Mouse (Mus musculus) forebrain, embryonic 10.5 days (tissue): ENCODE measurements at regions not wholly inside any gene's neighbourhood (a gene's known extent, or its start where the extent isn't known, plus 50 kb on each side); places are given as distances from the start of the nearest gene placed in this dataset.

ENCODE experiments used
- DNase-seq: peaks from one replicate; pipeline ENCODE4 v3.0.0-alpha.2; 2017; ENCODE audit warnings: low spot score; ENCODE audit errors: extremely low spot score
- H3K27ac ChIP-seq: fragments of 300-500 bp; sonication (generic); 2 replicates; pipeline ENCODE4 v1.5.1; 2016; ENCODE audit warnings: mild to moderate bottlenecking
- H3K27me3 ChIP-seq: fragments of 300-500 bp; sonication (generic); 2 replicates; pipeline ENCODE4 v1.6.1; 2016; ENCODE audit warnings: mild to moderate bottlenecking; ENCODE audit not compliant: poor library complexity, severe bottlenecking
- H3K36me3 ChIP-seq: fragments of 300-500 bp; sonication (generic); replicated peaks from 2 replicates; pipeline ENCODE4 v1.6.1; 2016; ENCODE audit warnings: mild to moderate bottlenecking, moderate library complexity
- H3K4me1 ChIP-seq: fragments of 300-500 bp; sonication (generic); 2 replicates; pipeline ENCODE4 v1.6.1; 2016
- H3K4me3 ChIP-seq: fragments of 300-500 bp; sonication (generic); 2 replicates; pipeline ENCODE4 v1.5.1; 2016; ENCODE audit warnings: mild to moderate bottlenecking, moderate library complexity
- H3K9me3 ChIP-seq: fragments of 300-500 bp; sonication (generic); 2 replicates; pipeline ENCODE4 v1.6.1; 2016; ENCODE audit warnings: mild to moderate bottlenecking, moderate library complexity
- WGBS: fragments of 180-500 bp; shearing (Covaris S2); methylation state at CpG from one replicate; pipeline ENCODE4 v1.1.7; 2016; 5-methylcytosine and 5-hydroxymethylcytosine counted together

DNA sequence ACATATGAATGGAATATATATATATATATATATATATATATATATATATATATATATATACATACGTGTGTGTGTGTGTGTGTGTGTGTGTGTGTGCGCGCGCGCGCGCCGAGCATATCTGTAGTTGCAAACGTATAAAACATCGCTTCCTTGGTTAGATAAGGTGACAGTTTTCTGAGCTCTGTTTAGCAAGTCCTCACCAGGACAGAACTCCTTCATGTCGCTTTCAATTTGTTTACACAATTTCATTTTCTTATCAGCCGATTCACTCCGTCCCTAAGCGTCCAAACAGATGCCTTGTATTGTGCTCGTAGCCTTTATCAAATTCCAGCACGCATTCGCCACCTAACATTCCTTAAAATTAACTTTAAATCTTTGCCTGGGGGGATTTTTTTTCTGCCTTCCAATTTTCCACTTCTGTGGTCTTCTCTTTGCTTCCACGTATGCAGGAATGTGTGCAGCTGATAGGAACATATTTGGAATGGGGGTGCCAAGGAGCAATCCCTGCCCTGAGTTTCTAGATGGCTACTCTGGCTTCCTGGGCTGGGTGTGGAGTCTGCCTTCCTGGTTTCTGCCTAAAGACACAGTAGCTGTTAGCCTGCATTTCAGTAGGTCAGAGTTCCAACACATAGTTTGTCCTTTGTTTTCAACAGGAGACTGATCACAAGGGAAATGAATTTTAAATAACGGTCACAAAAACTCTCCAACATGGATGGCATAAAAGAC, 575.7 kb downstream of the Robo2 start:
- no peak overlapping the region for H3K4me3 ChIP-seq
- H3K36me3 ChIP-seq = no peaks in the 10 kb centered on the region
- H3K9me3 ChIP-seq = no peaks in the 10 kb centered on the region; the same call in 1 of the 2 replicates
- no peak for DNase-seq
- no peaks in the 10 kb centered on the region for H3K27me3 ChIP-seq
- H3K4me1 ChIP-seq = no peaks in the 10 kb centered on the region
- no peak overlapping the region for H3K27ac ChIP-seq
- 86% methylated on average over 19 of the region's 19 CpGs for WGBS

DNA sequence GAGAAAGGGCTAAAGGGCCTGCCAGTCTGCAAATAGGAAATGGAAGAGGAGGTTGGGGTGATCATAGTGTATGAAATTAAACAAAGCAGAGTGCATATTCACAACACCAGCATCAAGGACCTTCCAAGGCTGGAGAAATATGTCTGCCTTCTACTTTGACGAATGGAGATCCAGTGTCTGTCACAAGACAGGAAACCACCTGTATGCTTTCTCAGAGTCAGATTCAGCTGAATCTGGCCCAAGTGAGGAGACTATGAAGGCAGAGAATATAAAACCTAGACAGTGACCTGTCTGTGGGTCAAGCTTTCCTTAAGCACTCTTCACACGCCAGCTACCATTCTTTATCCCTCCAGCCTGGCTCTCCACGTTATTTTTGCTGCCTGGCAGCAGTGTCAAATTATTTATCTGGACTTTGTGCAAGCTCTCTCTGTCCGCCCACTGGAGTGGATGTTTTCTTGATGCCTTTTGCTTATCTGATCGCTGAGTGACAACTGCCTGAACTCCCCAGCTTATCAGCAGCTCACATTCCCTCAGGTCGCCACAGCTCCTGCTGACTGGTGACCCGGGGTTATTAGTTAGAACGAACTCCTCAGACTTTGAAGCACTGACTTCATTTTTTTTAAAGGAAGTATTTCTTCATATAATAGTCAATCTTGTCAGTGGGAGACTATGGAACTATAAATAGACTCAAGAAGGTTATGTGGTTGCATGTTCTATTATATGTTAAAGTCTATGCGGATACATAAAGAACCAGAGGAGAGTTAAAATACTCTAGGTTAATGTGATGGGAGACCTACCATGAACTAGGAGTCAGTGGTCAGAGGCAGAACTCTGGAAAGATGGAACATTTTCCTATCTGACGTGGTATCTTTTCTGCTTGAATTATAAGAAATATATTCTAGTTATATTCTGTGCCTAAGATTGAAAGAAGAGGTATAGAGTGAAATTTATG, 590.0 kb downstream of the Robo2 start:
- 79% methylated on average over 10 of the region's 10 CpGs for WGBS

DNA sequence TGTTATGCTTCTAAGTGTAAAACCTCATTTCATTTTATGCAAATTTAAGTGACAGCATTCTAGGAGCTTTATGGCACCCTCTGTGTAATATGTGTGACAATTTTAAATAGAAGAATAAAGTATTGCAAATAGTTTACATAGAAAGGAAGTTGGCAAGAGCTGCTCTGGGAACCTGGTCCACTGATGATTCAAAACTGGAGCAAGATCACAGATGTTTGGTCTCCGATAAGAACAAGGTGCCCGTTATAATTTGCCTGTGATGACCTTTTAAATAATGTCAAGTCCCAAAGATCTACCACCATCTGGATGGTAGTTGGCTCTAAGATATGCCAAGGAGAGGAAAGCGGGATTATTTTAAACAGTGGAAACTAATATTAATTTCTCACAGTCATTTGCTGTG, 607.1 kb downstream of the Robo2 start:
- H3K27ac ChIP-seq = no peak overlapping the region
- no peaks in the 10 kb centered on the region for H3K27me3 ChIP-seq
- no peaks in the 10 kb centered on the region for H3K36me3 ChIP-seq
- no peak overlapping the region for H3K4me3 ChIP-seq
- DNase-seq = no peak
- H3K9me3 ChIP-seq = peaks cover under 1% of the 10 kb centered on the region; the same call in 1 of the 2 replicates
- H3K4me1 ChIP-seq = no peaks in the 10 kb centered on the region
- 95% methylated on average over 3 of the region's 3 CpGs for WGBS

More for the DNA sequence above, 590.0 kb downstream of the Robo2 start:
- Histone ChIP-seq H3K4me1 (0 out of 2 replicates have a peak, but pooled peaks cover 3% of the 10 kb centered on the region), H3K27me3 (no peaks in the 10 kb centered on the region), H3K9me3 (no peaks in the 10 kb centered on the region), H3K36me3 (no peaks in the 10 kb centered on the region), H3K27ac (no peak overlapping the region), H3K4me3 (no peak overlapping the region)
- DNase-seq = no peak

DNA sequence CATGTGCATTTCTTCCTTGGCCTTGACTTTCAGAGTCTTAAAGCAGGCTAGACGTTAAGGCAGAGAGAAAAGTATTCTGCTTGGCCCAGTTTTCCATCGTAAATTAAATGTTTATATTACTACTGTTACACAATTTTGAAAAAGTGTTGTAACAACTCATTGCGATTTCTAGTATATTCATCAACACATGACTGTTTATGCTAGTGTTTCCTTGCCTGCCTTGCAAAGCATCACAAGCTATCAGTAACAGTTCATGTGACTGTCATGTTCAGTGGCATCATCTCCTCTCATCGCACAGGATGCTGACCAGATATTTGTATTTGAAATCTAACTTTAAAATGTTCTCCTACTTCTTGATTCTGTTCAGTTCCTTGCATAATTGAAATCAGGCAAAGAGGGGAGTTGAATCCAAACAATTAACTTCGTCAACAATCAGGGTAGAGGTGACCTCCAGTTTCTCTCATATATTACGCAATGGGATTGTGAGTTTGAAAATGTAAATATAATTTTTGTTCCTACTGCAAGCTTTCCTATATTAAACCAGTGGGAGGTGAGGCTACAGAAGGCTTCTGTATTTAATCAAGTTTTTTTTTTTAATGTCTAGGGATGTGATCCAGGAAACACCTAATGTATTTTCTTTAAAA, 615.0 kb downstream of the Robo2 start:
- WGBS = 89% methylated on average over 6 of the region's 6 CpGs
- no peaks in the 10 kb centered on the region for H3K9me3 ChIP-seq
- no peaks in the 10 kb centered on the region for H3K36me3 ChIP-seq
- no peaks in the 10 kb centered on the region for H3K27me3 ChIP-seq
- no peak for DNase-seq
- H3K4me1 ChIP-seq = no peaks in the 10 kb centered on the region
- H3K4me3 ChIP-seq = no peak overlapping the region
- H3K27ac ChIP-seq = no peak overlapping the region

DNA sequence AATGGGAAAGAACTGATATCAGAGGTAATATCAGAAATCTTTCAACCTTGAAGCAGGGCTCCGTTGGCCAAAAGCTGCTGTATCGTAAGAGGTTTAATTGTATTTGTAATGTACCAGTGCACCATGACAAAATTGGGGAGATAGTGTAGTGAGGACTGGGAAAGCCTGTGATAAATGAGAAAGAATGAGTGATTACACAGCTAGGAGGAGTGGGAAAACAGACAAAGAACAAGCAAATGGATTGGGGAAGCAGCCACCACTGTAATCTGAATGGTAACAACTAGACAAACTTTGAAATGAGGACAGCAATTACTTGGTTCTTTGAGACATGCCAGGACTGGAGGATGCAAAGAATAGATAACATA, 626.6 kb downstream of the Robo2 start:
- Histone ChIP-seq H3K4me3 (no peak overlapping the region), H3K27ac (no peak overlapping the region)

DNA sequence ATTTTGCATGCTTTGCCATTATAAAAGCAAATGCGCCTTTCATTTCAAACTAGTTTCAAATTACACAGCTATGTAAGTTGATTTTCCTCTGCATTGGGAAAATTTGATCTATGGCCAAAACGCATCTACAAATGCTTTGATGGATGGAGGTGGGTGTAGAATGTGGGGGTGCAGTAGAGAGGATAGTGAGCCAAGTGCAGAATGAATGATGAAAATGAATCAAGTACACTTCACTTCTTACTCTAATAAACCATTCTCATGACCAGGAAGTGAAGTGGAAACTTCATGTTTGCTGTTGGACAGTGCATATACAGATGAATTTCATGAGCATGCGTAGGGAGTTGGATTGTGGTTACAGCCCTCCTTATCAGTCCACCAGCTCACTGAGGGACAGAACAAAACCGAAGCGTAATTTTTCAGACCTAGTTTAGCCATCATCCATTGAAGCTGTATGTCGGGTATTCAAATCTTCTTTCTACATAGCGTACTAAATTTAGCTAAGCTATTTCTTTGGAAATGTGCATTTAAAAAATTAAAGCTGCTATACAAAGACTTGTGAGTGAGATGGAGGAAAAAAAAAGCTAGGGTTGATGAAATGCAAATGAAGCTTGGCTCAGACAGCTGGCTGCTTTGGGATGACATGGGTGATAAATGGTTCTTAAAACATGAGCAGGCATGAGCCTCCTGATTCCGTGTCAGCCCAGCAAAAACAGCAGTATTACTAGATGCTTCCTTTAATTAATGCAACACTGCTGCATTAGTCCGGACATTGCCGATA, 627.1 kb downstream of the Robo2 start:
- WGBS = 95% methylated on average over 10 of the region's 10 CpGs
- Histone ChIP-seq H3K4me3 (no peak overlapping the region), H3K9me3 (no peaks in the 10 kb centered on the region), H3K4me1 (no peaks in the 10 kb centered on the region), H3K36me3 (no peaks in the 10 kb centered on the region), H3K27ac (no peak overlapping the region), H3K27me3 (no peaks in the 10 kb centered on the region)
- no peak for DNase-seq

More for the DNA sequence above, 626.6 kb downstream of the Robo2 start:
- no peaks in the 10 kb centered on the region for H3K9me3 ChIP-seq
- H3K36me3 ChIP-seq = no peaks in the 10 kb centered on the region
- DNase-seq = no peak
- no peaks in the 10 kb centered on the region for H3K27me3 ChIP-seq
- no peaks in the 10 kb centered on the region for H3K4me1 ChIP-seq
- WGBS = 98% methylated on average over 2 of the region's 2 CpGs

DNA sequence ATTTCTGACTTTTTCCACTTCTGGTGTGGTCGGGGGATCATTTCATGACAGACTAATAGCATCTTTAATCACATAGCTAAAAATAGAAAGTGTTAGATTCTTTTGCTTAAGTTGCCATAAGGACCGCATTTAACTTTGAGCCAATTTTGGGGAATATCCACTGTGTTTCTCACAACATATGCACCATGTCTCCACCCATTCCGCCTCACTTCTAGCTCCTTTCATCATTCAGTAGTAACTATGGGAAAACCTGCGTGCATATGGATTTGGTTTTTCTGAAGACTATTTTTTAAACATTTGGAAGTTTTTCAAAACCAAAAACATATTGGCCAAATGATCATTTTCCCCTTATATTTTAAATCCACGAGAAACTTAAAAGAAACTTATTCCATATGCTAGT, 639.2 kb downstream of the Robo2 start:
- Histone ChIP-seq H3K4me1 (no peaks in the 10 kb centered on the region), H3K4me3 (no peak overlapping the region), H3K27me3 (no peaks in the 10 kb centered on the region), H3K36me3 (no peaks in the 10 kb centered on the region), H3K9me3 (no peaks in the 10 kb centered on the region), H3K27ac (no peak overlapping the region)
- 93% methylated on average over 5 of the region's 5 CpGs for WGBS
- no peak for DNase-seq

DNA sequence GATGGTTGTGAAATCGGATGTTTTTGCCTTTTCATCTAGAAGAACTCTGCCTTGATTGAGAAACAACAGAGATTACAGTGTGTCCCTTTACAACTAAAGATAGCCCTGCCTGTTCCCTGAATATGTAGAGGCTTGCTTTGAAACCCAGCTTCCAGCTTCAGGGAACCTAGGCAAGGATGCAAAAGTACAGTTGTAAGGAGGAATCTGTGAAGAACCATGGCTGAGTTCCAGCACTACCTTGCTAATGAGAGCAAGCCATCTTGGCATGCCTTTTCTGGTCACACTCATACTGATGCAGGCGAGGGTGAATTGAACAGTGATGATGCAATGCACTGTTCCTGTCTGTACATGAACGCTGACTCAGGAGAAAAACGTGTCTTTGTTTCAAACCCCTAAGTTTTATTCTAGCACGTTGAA, 641.2 kb downstream of the Robo2 start:
- Histone ChIP-seq H3K4me3 (no peak overlapping the region), H3K27ac (no peak overlapping the region), H3K4me1 (no peaks in the 10 kb centered on the region), H3K36me3 (no peaks in the 10 kb centered on the region), H3K27me3 (no peaks in the 10 kb centered on the region), H3K9me3 (no peaks in the 10 kb centered on the region)
- no peak for DNase-seq
- 81% methylated on average over 5 of the region's 5 CpGs for WGBS

DNA sequence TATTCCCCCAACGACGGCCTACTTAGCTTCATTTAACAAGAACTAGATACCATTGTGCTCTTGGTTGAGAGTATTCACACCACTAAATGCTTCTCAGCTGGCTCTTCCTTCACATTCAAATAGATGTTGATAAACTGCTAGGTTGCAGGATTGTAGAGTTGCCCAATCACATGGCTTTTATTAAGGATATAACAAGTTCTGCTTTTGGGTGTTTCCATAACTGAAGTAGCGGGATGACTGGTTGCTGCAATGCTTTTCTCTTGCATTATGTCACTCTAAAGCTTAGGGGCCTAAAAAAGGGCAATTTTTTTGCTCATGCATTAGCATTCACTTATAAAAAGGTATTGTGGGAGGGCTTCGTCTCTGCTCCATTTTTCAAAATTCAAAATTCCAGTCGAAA, 641.9 kb downstream of the Robo2 start:
- WGBS = 88% methylated on average over 5 of the region's 5 CpGs

DNA sequence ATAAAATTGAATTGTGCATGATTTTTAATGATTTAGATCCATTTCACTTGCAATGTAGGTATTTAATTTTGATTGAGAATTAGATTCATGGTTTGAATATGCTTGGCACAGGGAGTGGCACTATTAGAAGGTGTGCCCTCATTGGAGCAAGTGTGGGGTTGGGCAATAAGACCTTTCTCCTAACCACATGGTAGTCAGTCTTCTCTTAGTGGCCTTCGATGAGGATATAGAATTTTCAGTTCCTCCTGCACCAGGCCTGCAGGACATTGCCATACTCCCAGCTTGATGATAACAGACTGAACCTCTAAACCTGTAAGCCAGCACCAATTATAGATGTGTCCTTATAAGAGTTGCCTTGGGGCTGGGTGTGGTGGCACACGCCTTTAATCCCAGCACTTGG, 642.9 kb downstream of the Robo2 start:
- 90% methylated on average over 2 of the region's 2 CpGs for WGBS
- Histone ChIP-seq H3K36me3 (no peaks in the 10 kb centered on the region), H3K4me1 (no peaks in the 10 kb centered on the region), H3K27ac (no peak overlapping the region), H3K9me3 (no peaks in the 10 kb centered on the region), H3K4me3 (no peak overlapping the region), H3K27me3 (no peaks in the 10 kb centered on the region)
- DNase-seq = no peak

More for the DNA sequence above, 641.9 kb downstream of the Robo2 start:
- H3K4me1 ChIP-seq = no peaks in the 10 kb centered on the region
- DNase-seq = no peak
- no peak overlapping the region for H3K27ac ChIP-seq
- no peaks in the 10 kb centered on the region for H3K36me3 ChIP-seq
- H3K4me3 ChIP-seq = no peak overlapping the region
- no peaks in the 10 kb centered on the region for H3K9me3 ChIP-seq
- H3K27me3 ChIP-seq = no peaks in the 10 kb centered on the region

DNA sequence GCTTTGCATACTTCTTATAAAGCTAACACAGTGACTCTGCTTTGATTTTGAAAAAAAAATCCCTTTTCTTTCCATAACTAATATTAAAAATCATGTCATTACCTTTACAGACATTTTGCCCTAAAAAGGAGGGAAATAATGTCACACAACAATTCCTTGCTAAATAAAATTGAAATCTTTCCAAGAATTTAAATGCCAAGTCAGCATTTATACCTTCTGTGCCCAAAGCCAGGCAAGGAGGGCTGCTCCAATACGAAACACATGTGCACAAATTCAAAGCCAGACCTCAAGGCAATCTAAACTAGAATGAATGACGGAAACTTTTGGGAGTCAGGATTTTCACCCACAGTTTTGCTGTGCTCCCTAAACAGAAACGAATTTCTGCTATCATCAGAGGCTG, 646.4 kb downstream of the Robo2 start:
- H3K4me3 ChIP-seq = no peak overlapping the region
- 79% methylated on average over 3 of the region's 3 CpGs for WGBS
- no peaks in the 10 kb centered on the region for H3K27me3 ChIP-seq
- no peaks in the 10 kb centered on the region for H3K36me3 ChIP-seq
- DNase-seq = no peak
- no peak overlapping the region for H3K27ac ChIP-seq
- no peaks in the 10 kb centered on the region for H3K9me3 ChIP-seq
- H3K4me1 ChIP-seq = no peaks in the 10 kb centered on the region

DNA sequence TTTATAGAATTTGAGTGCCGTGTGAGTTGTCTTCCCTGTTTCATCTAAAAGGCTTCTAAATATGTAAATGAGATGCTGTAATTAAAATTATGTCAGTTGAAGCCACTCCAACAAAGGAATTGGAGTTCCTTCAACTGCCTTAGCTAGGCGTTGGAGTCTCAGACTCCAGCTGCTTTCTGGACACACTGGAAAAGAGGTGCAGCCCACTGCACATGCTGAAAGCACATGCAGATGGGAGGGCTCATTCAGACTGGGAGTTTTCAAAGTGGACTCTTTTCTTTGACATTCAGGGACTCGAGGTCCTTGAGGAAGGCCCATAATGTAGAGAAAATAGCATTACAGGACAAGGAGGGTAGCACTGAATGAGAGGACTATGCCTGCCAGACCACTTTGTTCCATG, 650.7 kb downstream of the Robo2 start:
- no peaks in the 10 kb centered on the region for H3K9me3 ChIP-seq
- no peaks in the 10 kb centered on the region for H3K36me3 ChIP-seq
- no peak overlapping the region for H3K27ac ChIP-seq
- no peak for DNase-seq
- H3K4me3 ChIP-seq = no peak overlapping the region
- H3K27me3 ChIP-seq = no peaks in the 10 kb centered on the region
- 67% methylated on average over 3 of the region's 3 CpGs for WGBS
- no peaks in the 10 kb centered on the region for H3K4me1 ChIP-seq
